Mouse (Mus musculus) stomach, postnatal 0 days (tissue): Measurements from ENCODE around the gene Arglu1. TPM values are rescaled to one million over a fixed set of nuclear protein-coding genes. Genes with fewer than 3 reads are reported as not detected.
A peak's percentile ranks its signal among the peaks of the same experiment; 100 is the strongest.

Experiments
- ATAC-seq: fragments of 200-750 bp; cut with Nextera tagmentation; 2 replicates; pipeline ENCODE4 v1.8.0; 2017; ENCODE audit not compliant: low FRiP score, low TSS enrichment
- DNase-seq: peaks from one replicate; pipeline ENCODE4 v3.0.0-alpha.2; 2016; ENCODE audit warnings: low spot score
- H3K27ac ChIP-seq: fragments of 300-500 bp; sonication (generic); replicated peaks from 2 replicates; pipeline ENCODE4 v1.5.1; 2014; ENCODE audit warnings: mild to moderate bottlenecking, control low read depth
- H3K27me3 ChIP-seq: fragments of 300-500 bp; sonication (generic); 2 replicates; pipeline ENCODE4 v1.6.1; 2014; ENCODE audit warnings: low read length; ENCODE audit not compliant: control insufficient read depth, insufficient read depth
- H3K36me3 ChIP-seq: fragments of 300-500 bp; sonication (generic); 2 replicates; pipeline ENCODE4 v1.6.1; 2014; ENCODE audit warnings: low read length, mixed read lengths; ENCODE audit not compliant: control insufficient read depth, insufficient read depth
- H3K4me1 ChIP-seq: fragments of 300-500 bp; sonication (generic); replicated peaks from 2 replicates; pipeline ENCODE4 v1.6.1; 2014; ENCODE audit warnings: antibody characterized with exemption; ENCODE audit not compliant: control insufficient read depth, insufficient read depth
- H3K4me2 ChIP-seq: fragments of 300-500 bp; sonication (generic); replicated peaks from 2 replicates; pipeline ENCODE4 v1.6.1; 2014; ENCODE audit warnings: low read depth, mild to moderate bottlenecking, control low read depth, moderate library complexity
- H3K4me3 ChIP-seq: fragments of 300-500 bp; sonication (generic); 2 replicates; pipeline ENCODE4 v1.5.1; 2014; ENCODE audit warnings: low read depth, low read length, control low read depth
- H3K9ac ChIP-seq: fragments of 300-500 bp; sonication (generic); 2 replicates; pipeline ENCODE4 v1.6.1; 2014; ENCODE audit warnings: mild to moderate bottlenecking, low read length, control low read depth, mixed read lengths
- H3K9me3 ChIP-seq: fragments of 300-500 bp; sonication (generic); 2 replicates; pipeline ENCODE4 v1.6.1; 2016; ENCODE audit warnings: low read length; ENCODE audit not compliant: control insufficient read depth
- CTCF ChIP-seq: IDR thresholded peaks from 2 replicates; pipeline ENCODE4 v1.5.1; 2016; ENCODE audit warnings: antibody characterized with exemption, low read depth, mild to moderate bottlenecking, moderate library complexity
- EP300 ChIP-seq: optimal IDR thresholded peaks from 2 replicates; pipeline ENCODE3; 2016; ENCODE audit warnings: antibody characterized with exemption
- WGBS: fragments of 180-500 bp; shearing (Covaris S2); extraction: QIAGEN DNeasy Blood & Tissue Kit; methylation state at CpG from one replicate; pipeline ENCODE4 v1.1.7; 2014; 5-methylcytosine and 5-hydroxymethylcytosine counted together
- polyA plus RNA-seq: library from polyadenylated mRNA; unstranded; fragments of >200 nt; fragmentation: Nextera tagmentation; extraction: Ambion mirVana; gene quantifications from 2 replicates; pipeline ENCODE4 v1.2.1, GENCODE M21; 2015

Arglu1 gene
- polyA plus RNA-seq, 1 experiment from 2014 or later, result 83.2 TPM

DNA sequence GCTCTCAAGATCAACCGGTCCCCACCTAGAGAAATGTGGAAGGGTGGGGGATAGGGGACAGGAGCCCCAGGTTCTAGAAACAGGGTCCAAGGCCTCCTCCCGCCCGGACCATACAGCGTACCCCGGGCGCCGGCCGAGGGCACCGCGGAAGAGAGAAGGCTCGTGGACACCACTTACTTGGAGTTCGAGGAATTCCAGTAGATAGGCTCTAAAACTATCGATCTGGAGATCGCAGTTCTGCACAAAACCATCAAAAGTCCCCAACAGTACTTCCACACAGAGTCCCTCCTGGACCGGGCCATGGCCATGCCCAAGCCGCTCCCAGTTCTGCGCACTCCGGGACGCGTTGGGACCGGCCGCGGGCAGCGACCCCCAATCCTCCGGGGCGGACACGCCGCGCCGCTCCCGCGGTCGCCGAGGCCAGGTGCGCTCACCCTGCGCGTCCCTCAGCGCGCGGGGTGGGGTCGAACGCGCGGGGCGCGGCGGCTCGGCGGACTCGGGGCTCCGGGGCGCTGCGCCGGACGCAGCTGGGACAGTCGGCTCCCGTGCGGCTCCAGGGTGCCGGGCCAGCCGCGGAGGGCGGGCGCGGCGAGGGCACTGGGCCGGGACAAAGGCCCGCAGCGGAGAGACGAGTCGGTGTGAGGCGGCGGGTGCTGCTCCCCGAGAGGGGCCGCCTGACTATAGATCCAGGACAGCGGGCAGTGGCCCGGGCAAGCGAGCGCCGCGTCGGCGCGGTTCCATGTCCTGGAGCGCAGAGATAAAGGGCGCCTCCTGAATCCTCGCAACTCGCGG is 29.8 kb downstream of the Arglu1 start:
- peak; percentile 55 for DNase-seq
- WGBS, result under 1% methylated on average over 55 of the region's 88 CpGs
- no peak for TF ChIP-seq CTCF
- no peak for TF ChIP-seq EP300
- H3K9me3 ChIP-seq, result no peaks in the 10 kb centered on the region
- peak overlapping the region; percentile 80 for H3K9ac ChIP-seq
- H3K27me3 ChIP-seq, result no peaks in the 10 kb centered on the region
- peak; percentile 37 for ATAC-seq
- H3K27ac ChIP-seq, result peak overlapping the region; percentile 77
- peak overlapping the region; percentile 88 for H3K4me3 ChIP-seq
- H3K36me3 ChIP-seq, result no peaks in the 10 kb centered on the region
- H3K4me1 ChIP-seq, result no peaks in the 10 kb centered on the region
- peak overlapping the region; percentile 91 for H3K4me2 ChIP-seq

DNA sequence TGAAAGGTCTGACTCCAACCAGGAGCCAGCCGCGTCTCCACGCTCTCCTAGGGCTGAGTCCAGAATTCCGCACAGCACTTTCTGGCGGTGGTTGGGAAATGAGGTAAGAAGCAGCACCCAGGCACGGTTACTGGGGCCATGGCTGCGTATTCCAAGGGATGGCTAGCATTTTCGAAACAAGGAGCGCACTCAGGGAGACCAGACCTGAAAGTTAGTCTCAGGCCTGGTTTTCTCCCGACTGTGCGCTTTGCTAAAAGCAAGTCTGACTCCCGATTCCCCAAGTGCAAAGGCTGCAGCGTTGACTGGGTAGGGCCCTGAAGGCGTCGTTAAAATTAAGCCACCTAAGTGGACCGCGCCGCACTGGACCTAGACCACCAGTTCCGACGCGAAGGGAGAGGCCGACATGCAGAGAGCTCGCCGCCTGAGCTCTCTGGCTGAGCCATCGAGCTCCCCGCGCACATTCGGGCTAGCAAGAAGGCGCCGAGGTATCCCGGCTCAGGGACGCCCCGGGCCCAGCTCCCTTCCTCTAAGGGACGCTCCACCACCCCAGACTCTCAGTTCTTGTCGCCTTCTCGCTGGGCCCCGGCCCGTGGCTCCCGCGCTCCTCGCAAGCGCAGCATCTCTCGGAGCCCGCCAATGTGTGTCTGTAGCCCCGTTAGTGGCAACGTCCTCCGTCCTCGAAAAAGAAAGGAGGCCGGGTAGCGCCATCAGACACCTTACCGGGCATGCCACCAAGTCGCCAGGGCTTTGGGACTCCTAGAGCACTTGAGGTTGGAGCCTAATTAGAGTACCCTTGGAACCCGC is 30.6 kb downstream of the Arglu1 start:
- DNase-seq, result peak; percentile 53
- Histone ChIP-seq H3K36me3 (no peaks in the 10 kb centered on the region), H3K27me3 (no peaks in the 10 kb centered on the region), H3K9me3 (no peaks in the 10 kb centered on the region), H3K27ac (peak overlapping the region; percentile 77), H3K4me1 (no peaks in the 10 kb centered on the region), H3K9ac (peak overlapping the region; percentile 80), H3K4me3 (peak overlapping the region; percentile 88), H3K4me2 (peak overlapping the region; percentile 91)
- ATAC-seq, result no peak
- WGBS, result under 1% methylated on average over 51 of the region's 53 CpGs
- no peak for TF ChIP-seq EP300
- TF ChIP-seq CTCF, result no peak

DNA sequence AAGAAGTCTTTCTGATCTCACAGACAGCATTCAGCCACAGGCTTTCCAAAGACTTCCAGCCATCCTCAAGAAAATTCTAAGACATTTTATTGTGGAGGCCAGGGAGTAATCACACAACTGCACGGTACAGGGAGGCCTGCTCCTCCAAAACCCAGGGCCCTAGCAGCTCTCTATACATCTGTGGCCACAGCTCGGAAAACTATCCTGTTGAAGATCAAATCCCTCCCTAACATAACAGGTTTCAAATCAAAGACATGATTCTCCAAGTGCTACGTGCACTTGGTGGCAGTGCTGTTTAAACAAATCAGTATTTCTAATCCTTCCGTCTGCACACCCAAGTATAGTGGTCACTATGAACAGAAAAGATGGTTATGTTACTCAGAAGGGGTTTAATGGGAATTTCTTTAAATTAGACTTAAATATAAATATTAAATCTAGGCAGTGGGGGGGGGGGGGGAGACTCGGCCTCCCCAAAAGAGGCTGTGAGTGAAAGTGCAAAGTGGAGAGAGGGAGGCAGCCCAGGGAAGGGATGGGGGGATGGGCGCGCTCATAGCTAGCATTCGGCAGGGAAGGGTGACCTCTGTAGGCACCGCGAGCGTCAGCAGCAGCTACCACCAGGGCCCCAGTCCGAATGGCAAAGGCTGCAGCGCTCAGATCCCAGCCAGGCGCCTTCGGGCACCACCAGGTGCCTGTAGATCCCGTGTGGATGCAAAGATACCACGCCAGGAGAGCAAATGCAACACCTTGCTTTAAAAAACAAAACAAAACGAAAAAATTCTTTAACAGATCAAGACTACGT is 31.7 kb downstream of the Arglu1 start:
- peak overlapping the region; percentile 80; the same call in 1 of the 2 replicates for H3K9ac ChIP-seq
- no peak for TF ChIP-seq EP300
- peak; percentile 81 for TF ChIP-seq CTCF
- H3K9me3 ChIP-seq, result no peaks in the 10 kb centered on the region
- DNase-seq (peak; percentile 90), ATAC-seq (peak; percentile 69)
- no peaks in the 10 kb centered on the region for H3K36me3 ChIP-seq
- H3K4me2 ChIP-seq, result peak overlapping the region; percentile 91
- H3K27me3 ChIP-seq, result no peaks in the 10 kb centered on the region
- 5% methylated on average over 18 of the region's 19 CpGs for WGBS
- peak overlapping the region; percentile 88 for H3K4me3 ChIP-seq
- no peak overlapping the region for H3K27ac ChIP-seq
- peaks cover 5% of the 10 kb centered on the region; the same call in 1 of the 2 replicates for H3K4me1 ChIP-seq

DNA sequence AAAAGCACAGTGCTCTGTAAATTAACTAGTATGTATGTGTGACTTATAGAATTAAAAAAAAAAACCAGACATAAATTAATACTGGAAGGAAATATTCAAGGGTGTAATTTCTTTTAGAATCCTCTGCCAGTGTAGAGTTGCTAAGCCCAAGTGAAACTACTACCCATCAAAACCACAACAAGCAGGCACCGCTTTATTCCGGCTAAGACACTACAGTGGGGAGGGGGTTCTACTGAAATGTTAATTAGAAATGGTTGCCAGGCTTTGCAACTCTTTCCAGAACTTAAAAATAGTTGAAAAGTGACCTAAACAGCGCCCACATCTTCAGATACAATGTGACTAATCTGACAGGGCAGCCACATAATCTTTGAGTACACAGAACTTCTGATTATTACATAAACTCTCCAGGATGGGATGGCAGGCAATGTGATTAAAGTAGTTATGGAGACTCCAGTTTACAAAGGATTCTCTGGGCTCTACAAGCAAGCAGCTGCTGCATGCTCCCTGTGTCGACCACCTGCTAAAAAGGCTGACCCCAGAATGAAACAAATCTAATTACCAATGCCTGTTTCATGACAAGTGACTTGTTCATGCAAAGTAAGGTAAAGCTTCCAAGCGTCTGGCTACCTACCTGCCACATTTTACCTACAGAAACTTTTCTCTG is 32.5 kb downstream of the Arglu1 start:
- no peak for DNase-seq
- H3K9ac ChIP-seq, result peak overlapping the region; percentile 18; the same call in 1 of the 2 replicates

More for the DNA sequence above, 32.5 kb downstream of the Arglu1 start:
- H3K27me3 ChIP-seq, result no peaks in the 10 kb centered on the region
- H3K4me2 ChIP-seq, result peak overlapping the region; percentile 91
- ATAC-seq, result no peak
- H3K4me3 ChIP-seq, result peak overlapping the region; percentile 88
- H3K27ac ChIP-seq, result no peak overlapping the region
- peaks cover 5% of the 10 kb centered on the region; the same call in 1 of the 2 replicates for H3K4me1 ChIP-seq
- TF ChIP-seq EP300, result no peak
- no peak for TF ChIP-seq CTCF
- 30% methylated on average over 5 of the region's 5 CpGs for WGBS
- no peaks in the 10 kb centered on the region for H3K36me3 ChIP-seq
- H3K9me3 ChIP-seq, result no peaks in the 10 kb centered on the region
